Mouse (Mus musculus) megakaryocyte, embryonic 14.5 days (primary cell): ENCODE data around the gene Ikzf1.

ENCODE experiments used
- FLI1 ChIP-seq: IDR thresholded peaks from 2 replicates; pipeline ENCODE4 v1.6.1; 2012; ENCODE audit warnings: low read length, inconsistent platforms, mixed read lengths
- GATA1 ChIP-seq: IDR thresholded peaks from 3 replicates; pipeline ENCODE4 v1.6.1; 2012; ENCODE audit warnings: mixed read lengths, low read length, inconsistent platforms, borderline replicate concordance

DNA sequence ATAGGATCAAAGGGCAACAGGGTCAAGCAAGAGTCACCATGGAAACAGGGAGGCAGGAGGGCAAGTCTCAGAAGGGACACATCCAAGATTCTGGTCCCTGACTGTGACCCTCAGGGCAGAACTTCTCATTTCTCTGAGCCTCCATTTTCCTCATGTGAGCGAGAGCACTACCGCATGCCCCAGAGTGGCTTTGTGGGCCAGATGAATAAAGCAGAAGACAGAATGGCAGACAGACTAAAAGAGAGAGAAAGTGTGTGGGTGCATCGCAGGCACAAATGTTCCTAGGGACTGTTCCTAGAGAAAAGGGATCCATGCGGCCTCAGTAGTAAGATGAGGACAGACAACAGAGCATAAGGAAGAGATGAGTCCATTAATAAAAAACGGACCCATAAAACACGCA, 24.5 kb downstream of the Ikzf1 start:
- TF ChIP-seq GATA1 = no peak
- no peak for TF ChIP-seq FLI1
